Mouse (Mus musculus) myocyte (in vitro differentiated cells): ENCODE data around the gene Kbtbd8. TPM values are rescaled to one million over a fixed set of nuclear protein-coding genes. Genes with fewer than 3 reads are reported as not detected.

Source experiments
- H3K27me3 ChIP-seq: one replicate; pipeline ENCODE4 v1.6.1; 2011; ENCODE audit not compliant: control insufficient read depth, insufficient read depth, insufficient read length
- H3K36me3 ChIP-seq: one replicate; pipeline ENCODE4 v1.6.1; 2011; ENCODE audit not compliant: control insufficient read depth, insufficient read depth
- H3K4me2 ChIP-seq: one replicate; pipeline ENCODE4 v1.6.1; 2011; ENCODE audit warnings: low read depth, control low read depth
- H3K4me3 ChIP-seq: one replicate; pipeline ENCODE4 v1.5.1; 2011; ENCODE audit warnings: mild to moderate bottlenecking, control low read depth, moderate library complexity
- H3K79me2 ChIP-seq: one replicate; pipeline ENCODE4 v1.6.1; 2011; ENCODE audit not compliant: control insufficient read depth, insufficient read depth
- H3ac ChIP-seq: one replicate; pipeline ENCODE4 v1.6.1; 2011; ENCODE audit not compliant: control insufficient read depth, insufficient read length
- CEBPB ChIP-seq: IDR thresholded peaks from 2 replicates; pipeline ENCODE4 v1.6.1; 2011; ENCODE audit warnings: mild to moderate bottlenecking, moderate library complexity; ENCODE audit not compliant: poor library complexity, insufficient read depth, severe bottlenecking
- E2F4 ChIP-seq: IDR thresholded peaks from one replicate; pipeline ENCODE4 v1.6.1; 2011; ENCODE audit warnings: mild to moderate bottlenecking, control low read depth, moderate library complexity; ENCODE audit not compliant: insufficient read depth
- MAX ChIP-seq: IDR thresholded peaks from one replicate; pipeline ENCODE4 v1.6.1; 2011; ENCODE audit warnings: low read depth, mild to moderate bottlenecking, control low read depth
- MYOD1 ChIP-seq, 3 experiments: IDR thresholded peaks; one replicate each; pipeline ENCODE4 v1.6.1; 2011; ENCODE audit warnings: control low read depth in 2 of 3, low read depth in 2 of 3, mild to moderate bottlenecking in 2 of 3, moderate library complexity in 1 of 3; ENCODE audit not compliant: insufficient read length in 2 of 3, control insufficient read depth in 1 of 3
- MYOG ChIP-seq, 3 experiments: IDR thresholded peaks; one replicate each; pipeline ENCODE4 v1.6.1; 2011; ENCODE audit warnings: control low read depth in 2 of 3, low read depth in 2 of 3, mild to moderate bottlenecking in 2 of 3; ENCODE audit not compliant: insufficient read length in 2 of 3, control insufficient read depth in 1 of 3, insufficient read depth in 1 of 3
- POLR2A ChIP-seq: IDR thresholded peaks from one replicate; pipeline ENCODE4 v1.6.1; 2011; ENCODE audit warnings: low read depth, mild to moderate bottlenecking, control low read depth, moderate library complexity; ENCODE audit not compliant: insufficient read length
- POLR2AphosphoS2 ChIP-seq: IDR thresholded peaks from one replicate; pipeline ENCODE4 v1.6.1; 2011; ENCODE audit warnings: low read depth, control low read depth; ENCODE audit not compliant: insufficient read length
- REST ChIP-seq: IDR thresholded peaks from one replicate; pipeline ENCODE4 v1.6.1; 2011; ENCODE audit warnings: mild to moderate bottlenecking, control low read depth, moderate library complexity; ENCODE audit not compliant: insufficient read depth, insufficient read length
- SRF ChIP-seq: IDR thresholded peaks from one replicate; pipeline ENCODE4 v1.6.1; 2011; ENCODE audit warnings: low read depth; ENCODE audit not compliant: control insufficient read depth, insufficient read length
- TCF12 ChIP-seq: IDR thresholded peaks from one replicate; pipeline ENCODE4 v1.6.1; 2011; ENCODE audit warnings: mild to moderate bottlenecking, control low read depth; ENCODE audit not compliant: poor library complexity, insufficient read depth, severe bottlenecking
- TCF3 ChIP-seq: IDR thresholded peaks from one replicate; pipeline ENCODE4 v1.6.1; 2011; ENCODE audit warnings: low read depth, control low read depth; ENCODE audit not compliant: insufficient read length
- USF1 ChIP-seq: IDR thresholded peaks from one replicate; pipeline ENCODE4 v1.6.1; 2011; ENCODE audit warnings: low read depth, mild to moderate bottlenecking, control low read depth, moderate library complexity
- polyA plus RNA-seq: library from polyadenylated mRNA; unstranded; fragments of >200 nt; fragmentation: generic; extraction: Trizol; gene quantifications from one replicate; pipeline ENCODE4 v1.2.1, GENCODE M21; 2012; ENCODE audit warnings: missing spikeins

The Kbtbd8 gene
- polyA plus RNA-seq, 1 experiment = 0.20 TPM

DNA sequence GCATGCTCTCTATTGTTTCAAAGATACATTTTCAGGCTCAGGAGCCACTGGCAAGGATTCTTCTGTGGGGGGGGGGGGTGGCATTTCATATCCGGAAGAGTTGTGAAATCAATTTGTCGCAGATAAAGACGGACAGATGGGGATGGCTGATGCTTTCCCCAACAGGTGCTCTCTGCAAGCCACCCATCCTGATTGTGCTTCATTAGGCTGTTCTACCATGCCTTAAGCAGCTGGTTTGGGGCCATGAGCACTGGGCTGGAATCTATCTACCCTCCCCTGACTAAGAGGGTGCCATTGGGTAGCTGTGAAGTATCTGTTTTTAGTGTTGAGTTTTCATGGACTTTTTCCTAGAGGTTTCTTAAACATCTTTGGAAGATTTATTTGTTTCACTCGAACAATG lies 33.8 kb downstream of the Kbtbd8 start:
- Histone ChIP-seq H3K36me3 (no peaks in the 10 kb centered on the region), H3ac (no peak overlapping the region), H3K4me2 (no peak overlapping the region), H3K4me3 (no peak overlapping the region), H3K27me3 (no peaks in the 10 kb centered on the region), H3K79me2 (no peaks in the 10 kb centered on the region)
- TF ChIP-seq REST (no peak), E2F4 (no peak)

DNA sequence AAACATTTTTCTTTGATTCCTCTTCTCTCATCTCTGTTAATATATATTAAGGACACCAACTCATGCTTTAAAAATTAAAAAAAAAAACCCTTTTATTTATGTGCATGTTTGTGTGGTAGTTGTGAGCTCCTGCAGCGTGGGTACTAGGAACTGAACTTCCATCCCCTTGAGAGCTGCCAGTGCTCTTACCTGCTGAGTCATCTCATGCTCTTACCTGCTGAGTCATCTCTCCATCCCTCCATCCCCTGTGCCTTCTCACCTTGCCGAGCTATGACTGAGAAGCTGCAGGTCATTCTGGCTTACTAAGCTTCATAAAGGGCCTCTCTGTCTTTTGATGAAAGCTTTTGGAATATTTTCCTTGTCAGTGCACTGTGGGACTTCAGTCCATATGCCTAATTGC lies 34.5 kb downstream of the Kbtbd8 start:
- Histone ChIP-seq H3K4me3 (no peak overlapping the region), H3ac (no peak overlapping the region), H3K27me3 (no peaks in the 10 kb centered on the region), H3K79me2 (no peaks in the 10 kb centered on the region), H3K4me2 (no peak overlapping the region), H3K36me3 (no peaks in the 10 kb centered on the region)
- no peak for TF ChIP-seq E2F4
- TF ChIP-seq MAX = no peak
- TF ChIP-seq USF1 = no peak
- no peak for TF ChIP-seq MYOD1 (IDR thresholded peaks at IDR 0.05; ENCODE audit: control insufficient read depth in 1 of 3, insufficient read length in 2 of 3, low read depth in 2 of 3)
- TF ChIP-seq SRF = no peak
- no peak for TF ChIP-seq POLR2A
- no peak for TF ChIP-seq TCF12

GRCm38 (mm10) chr6:95163965-95164364 lies 46.9 kb downstream of the Kbtbd8 start:
- no peaks in the 10 kb centered on the region for H3K36me3 ChIP-seq
- H3K27me3 ChIP-seq = no peaks in the 10 kb centered on the region
- no peak overlapping the region for H3ac ChIP-seq
- H3K79me2 ChIP-seq = no peaks in the 10 kb centered on the region
- TF ChIP-seq USF1 (no peak), MAX (no peak), CEBPB (no peak), TCF3 (no peak), POLR2A (no peak), POLR2AphosphoS2 (no peak), E2F4 (no peak), REST (no peak), TCF12 (no peak), MYOG (IDR thresholded peaks at IDR 0.05; ENCODE audit: control insufficient read depth in 1 of 3, insufficient read depth in 1 of 3, insufficient read length in 2 of 3, low read depth in 2 of 3) (no peak), SRF (no peak), MYOD1 (IDR thresholded peaks at IDR 0.05; ENCODE audit: control insufficient read depth in 1 of 3, insufficient read length in 2 of 3, low read depth in 2 of 3) (no peak)
- no peak overlapping the region for H3K4me2 ChIP-seq
- no peak overlapping the region for H3K4me3 ChIP-seq

- no peaks in the 10 kb centered on the region for H3K36me3 ChIP-seq
- no peaks in the 10 kb centered on the region for H3K27me3 ChIP-seq
- TF ChIP-seq SRF (no peak), MYOD1 (IDR thresholded peaks at IDR 0.05; ENCODE audit: control insufficient read depth in 1 of 3, insufficient read length in 2 of 3, low read depth in 2 of 3) (no peak), POLR2A (no peak), MYOG (IDR thresholded peaks at IDR 0.05; ENCODE audit: control insufficient read depth in 1 of 3, insufficient read depth in 1 of 3, insufficient read length in 2 of 3, low read depth in 2 of 3) (no peak), REST (no peak), USF1 (no peak), POLR2AphosphoS2 (no peak), TCF12 (no peak), TCF3 (no peak), MAX (no peak), E2F4 (no peak), CEBPB (no peak)
- no peak overlapping the region for H3K4me3 ChIP-seq
- no peak overlapping the region for H3ac ChIP-seq
- no peak overlapping the region for H3K4me2 ChIP-seq
- H3K79me2 ChIP-seq = no peaks in the 10 kb centered on the region
These were observed 48.6 kb downstream of the Kbtbd8 start for GRCm38 (mm10) chr6:95165630-95166029.

- Histone ChIP-seq H3K4me3 (no peak overlapping the region), H3K79me2 (no peaks in the 10 kb centered on the region), H3K27me3 (no peaks in the 10 kb centered on the region), H3K36me3 (no peaks in the 10 kb centered on the region), H3K4me2 (no peak overlapping the region), H3ac (no peak overlapping the region)
- TF ChIP-seq MAX (no peak), REST (no peak), CEBPB (no peak), USF1 (no peak), POLR2A (no peak), TCF12 (no peak), POLR2AphosphoS2 (no peak), SRF (no peak), TCF3 (no peak), E2F4 (no peak), MYOG (IDR thresholded peaks at IDR 0.05; ENCODE audit: control insufficient read depth in 1 of 3, insufficient read depth in 1 of 3, insufficient read length in 2 of 3, low read depth in 2 of 3) (no peak), MYOD1 (IDR thresholded peaks at IDR 0.05; ENCODE audit: control insufficient read depth in 1 of 3, insufficient read length in 2 of 3, low read depth in 2 of 3) (no peak)
These were observed 50.7 kb downstream of the Kbtbd8 start for GRCm38 (mm10) chr6:95167668-95168227.
